Mouse (Mus musculus): ENCODE data around the gene Id3.

DNA sequence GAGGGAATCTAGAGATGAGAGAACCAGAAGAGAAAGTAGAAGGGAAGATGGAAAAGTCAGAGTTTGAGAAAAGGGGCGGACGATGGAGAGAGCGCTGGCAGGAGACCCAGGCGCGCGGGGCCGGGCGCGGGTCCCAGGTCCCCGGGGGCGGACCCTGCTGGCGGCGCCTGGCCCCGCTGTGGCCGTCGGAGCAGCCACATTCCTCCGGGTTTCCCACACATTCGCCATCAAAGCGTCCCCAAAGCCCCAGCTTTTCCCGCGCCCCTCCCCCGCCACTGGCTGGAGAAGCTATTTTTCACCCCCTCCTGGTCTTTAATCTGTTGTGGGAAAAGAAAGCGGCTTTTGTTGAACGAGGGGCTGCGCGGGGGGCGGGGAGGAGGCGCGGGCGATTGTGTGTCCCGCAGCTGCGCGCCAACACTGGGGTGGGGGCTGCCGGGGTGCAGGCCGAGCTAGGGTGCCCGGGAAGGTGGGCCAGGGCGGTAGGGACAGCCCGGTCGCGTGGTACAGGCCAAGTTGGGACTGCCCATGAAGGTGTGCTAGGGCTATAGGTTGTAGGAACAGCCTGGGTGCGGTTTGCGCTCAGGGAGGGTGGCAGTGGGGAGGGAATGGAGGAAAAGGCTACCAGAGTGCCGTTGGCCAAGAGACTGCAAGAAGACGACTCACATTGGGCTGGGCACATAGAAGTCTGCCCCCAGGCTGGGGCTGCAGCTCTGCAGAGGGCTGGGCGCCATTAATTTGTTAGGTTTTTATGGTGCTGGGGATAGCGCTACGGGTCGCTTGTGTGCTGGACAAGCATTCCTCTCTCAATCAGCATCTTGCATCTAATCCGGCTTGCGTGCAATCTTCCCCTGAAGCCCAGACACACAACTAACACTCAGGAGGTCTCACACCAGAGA is 8.1 kb upstream of the Id3 start:
- TF ChIP-seq MYOG (IDR thresholded peaks at IDR 0.05; ENCODE audit: control insufficient read depth, extremely low read depth, insufficient read length), result no peak
- TF ChIP-seq CTCF (IDR thresholded peaks at IDR 0.05; ENCODE audit: control insufficient read depth, insufficient read depth, insufficient read length), result no peak
- TF ChIP-seq MAX (IDR thresholded peaks at IDR 0.05), result no peak
- no peak for TF ChIP-seq FOSL1 (IDR thresholded peaks at IDR 0.05; ENCODE audit: insufficient read depth, low read length, poor library complexity, severe bottlenecking)
- TF ChIP-seq MYOD1 (IDR thresholded peaks at IDR 0.05; ENCODE audit: control insufficient read depth, insufficient read length, low read depth), result no peak
- no peak for TF ChIP-seq CEBPB (IDR thresholded peaks at IDR 0.05; ENCODE audit: low read depth)
